Mouse (Mus musculus) ES-Bruce4 (cell line): ENCODE data around the gene Pick1.

Experiments
- CTCF ChIP-seq: IDR thresholded peaks from one replicate; pipeline ENCODE4 v1.8.1; 2011; ENCODE audit warnings: low read depth, low read length
- EP300 ChIP-seq: IDR thresholded peaks from 2 replicates; pipeline ENCODE4 v1.6.1; 2011; ENCODE audit warnings: low read depth, low read length; ENCODE audit not compliant: insufficient read depth
- POLR2A ChIP-seq: IDR thresholded peaks from one replicate; pipeline ENCODE4 v1.8.1; 2011; ENCODE audit warnings: low read length; ENCODE audit not compliant: insufficient read depth

- TF ChIP-seq CTCF, result no peak
- TF ChIP-seq POLR2A, result no peak
- no peak for TF ChIP-seq EP300
Observed at GRCm38 (mm10) chr15:79287091-79287490, 58.1 kb downstream of the Pick1 start.
